Mouse (Mus musculus) MEL (cell line): ENCODE measurements around the gene Piezo1.

ENCODE experiments used
- CTCF ChIP-seq, 3 experiments: IDR thresholded peaks in 2 of 3; conservative IDR thresholded peaks in 1 of 3; 2 replicates each; pipeline ENCODE4 v1.5.1; 2011 to 2012; ENCODE audit warnings: low read length in 3 of 3, low read depth in 2 of 3, mild to moderate bottlenecking in 2 of 3, improper control_type of control experiment in 1 of 3, inconsistent platforms in 1 of 3, mixed read lengths in 1 of 3, moderate library complexity in 1 of 3; ENCODE audit not compliant: control insufficient read depth in 1 of 3, insufficient read depth in 1 of 3, poor library complexity in 1 of 3, severe bottlenecking in 1 of 3
- E2F4 ChIP-seq: IDR thresholded peaks from 2 replicates; pipeline ENCODE4 v1.6.1; 2011; ENCODE audit warnings: low read depth, low read length, improper control_type of control experiment, borderline replicate concordance
- GABPA ChIP-seq: IDR thresholded peaks from 2 replicates; pipeline ENCODE4 v1.6.1; 2012; ENCODE audit warnings: low read depth, mild to moderate bottlenecking, inconsistent platforms, low read length, improper control_type of control experiment, moderate library complexity
- TCF12 ChIP-seq: IDR thresholded peaks from 2 replicates; pipeline ENCODE4 v1.6.1; 2014; ENCODE audit warnings: low read depth, mild to moderate bottlenecking, inconsistent platforms, low read length, improper control_type of control experiment, moderate library complexity
- ZC3H11A ChIP-seq: IDR thresholded peaks from 2 replicates; pipeline ENCODE4 v1.6.1; 2012; ENCODE audit warnings: low read depth, mild to moderate bottlenecking, inconsistent platforms, low read length, improper control_type of control experiment

- no peak for TF ChIP-seq CTCF (IDR thresholded peaks at IDR 0.05 in 2 of 3, conservative IDR thresholded peaks at IDR 0.05 in 1 of 3; ENCODE audit: control insufficient read depth in 1 of 3, insufficient read depth in 1 of 3, low read depth in 2 of 3, low read length in 3 of 3, poor library complexity in 1 of 3, severe bottlenecking in 1 of 3)
- no peak for TF ChIP-seq GABPA
- TF ChIP-seq E2F4: no peak
- no peak for TF ChIP-seq ZC3H11A
- TF ChIP-seq TCF12: no peak
Observed at GRCm38 (mm10) chr8:122526084-122526483, 25.0 kb downstream of the Piezo1 start.
